Mouse (Mus musculus): Measurements from ENCODE around the gene AW011738. TPM values are rescaled to one million over a fixed set of nuclear protein-coding genes. Genes with fewer than 3 reads are reported as not detected.
A peak's percentile ranks its signal among the peaks of the same experiment; 100 is the strongest.

Gene AW011738
- polyA plus RNA-seq, 1 experiment = 0.15 TPM

GRCm38 (mm10) chr4:156252140-156252539 lies 49.0 kb downstream of the AW011738 start:
- Histone ChIP-seq H3K9me3 (ENCODE audit: control insufficient read depth, low read length) (no peaks in the 10 kb centered on the region), H3K4me3 (replicated peaks) (peak overlapping the region; percentile 65), H3K4me1 (ENCODE audit: control insufficient read depth) (peaks cover 74% of the 10 kb centered on the region), H3K27me3 (ENCODE audit: control insufficient read depth) (peaks cover 17% of the 10 kb centered on the region), H3K36me3 (ENCODE audit: control insufficient read depth) (peaks cover 60% of the 10 kb centered on the region)
- no peak for TF ChIP-seq TAL1 (IDR thresholded peaks at IDR 0.05; ENCODE audit: low read length)
- TF ChIP-seq GATA1 (IDR thresholded peaks at IDR 0.05; ENCODE audit: low read length) = no peak

GRCm38 (mm10) chr4:156252619-156253018 lies 49.5 kb downstream of the AW011738 start:
- peaks cover 72% of the 10 kb centered on the region for H3K4me1 ChIP-seq (ENCODE audit: control insufficient read depth)
- peaks cover 55% of the 10 kb centered on the region for H3K36me3 ChIP-seq (ENCODE audit: control insufficient read depth)
- H3K27me3 ChIP-seq (ENCODE audit: control insufficient read depth) = peaks cover 17% of the 10 kb centered on the region
- H3K4me3 ChIP-seq (replicated peaks) = peak overlapping the region; percentile 65
- H3K9me3 ChIP-seq (ENCODE audit: control insufficient read depth, low read length) = no peaks in the 10 kb centered on the region
- TF ChIP-seq TAL1 (IDR thresholded peaks at IDR 0.05; ENCODE audit: low read length) (no peak), GATA1 (IDR thresholded peaks at IDR 0.05; ENCODE audit: low read length) (no peak)

GRCm38 (mm10) chr4:156253043-156253442 lies 49.9 kb downstream of the AW011738 start:
- Histone ChIP-seq H3K4me1 (ENCODE audit: control insufficient read depth) (peaks cover 69% of the 10 kb centered on the region), H3K27me3 (ENCODE audit: control insufficient read depth) (peaks cover 17% of the 10 kb centered on the region), H3K9me3 (ENCODE audit: control insufficient read depth, low read length) (no peaks in the 10 kb centered on the region), H3K4me3 (replicated peaks) (peak overlapping the region; percentile 65), H3K36me3 (ENCODE audit: control insufficient read depth) (peaks cover 51% of the 10 kb centered on the region)
- TF ChIP-seq GATA1 (IDR thresholded peaks at IDR 0.05; ENCODE audit: low read length) (peak; percentile 85), TAL1 (IDR thresholded peaks at IDR 0.05; ENCODE audit: low read length) (peak; percentile 64)

GRCm38 (mm10) chr4:156254361-156255077 lies 51.4 kb downstream of the AW011738 start:
- peak overlapping the region; percentile 86 for H3K4me3 ChIP-seq (replicated peaks)
- no peaks in the 10 kb centered on the region for H3K9me3 ChIP-seq (ENCODE audit: control insufficient read depth, low read length)
- TF ChIP-seq GATA1 (IDR thresholded peaks at IDR 0.05; ENCODE audit: low read length) = peak; percentile 38; the same call in 1 of the 2 replicates
- no peak for TF ChIP-seq TAL1 (IDR thresholded peaks at IDR 0.05; ENCODE audit: low read length)
- H3K36me3 ChIP-seq (ENCODE audit: control insufficient read depth) = peaks cover 36% of the 10 kb centered on the region
- peaks cover 17% of the 10 kb centered on the region for H3K27me3 ChIP-seq (ENCODE audit: control insufficient read depth)
- H3K4me1 ChIP-seq (ENCODE audit: control insufficient read depth) = peaks cover 54% of the 10 kb centered on the region

Other genes starting within 250 kb of the AW011738 start
- 7.7 and 11.5 TPM in 2 replicates for gene C1qtnf12, start 241.0 kb upstream of the AW011738 start, polyA plus RNA-seq (2012)
- 0.11 and 0.22 TPM in 2 replicates for gene B3galt6, start 210.7 kb upstream of the AW011738 start, polyA plus RNA-seq (2012)
- 3.2 and 4.3 TPM in 2 replicates for gene Sdf4, start 210.4 kb upstream of the AW011738 start, polyA plus RNA-seq (2012)
- gene Tnfrsf4, start 189.5 kb upstream of the AW011738 start, polyA plus RNA-seq (2012) = 0.11 and 0.24 TPM in 2 replicates
- gene Tnfrsf18, start 177.1 kb upstream of the AW011738 start, polyA plus RNA-seq (2012) = not detected in 2 replicates
- gene Ttll10, start 143.9 kb upstream of the AW011738 start, polyA plus RNA-seq (2012) = not detected in 2 replicates
- gene 9430015G10Rik, start 93.3 kb upstream of the AW011738 start, polyA plus RNA-seq (2012) = 0.90 and 0.96 TPM in 2 replicates
- gene Rnf223, start 72.8 kb upstream of the AW011738 start, polyA plus RNA-seq (2012) = 0.10 TPM in 2 replicates
- 0.45 and 0.51 TPM in 2 replicates for gene Agrn, start 5.8 kb upstream of the AW011738 start, polyA plus RNA-seq (2012)
- gene Isg15, start 2.5 kb upstream of the AW011738 start, polyA plus RNA-seq (2012) = 0.75 and 0.80 TPM in 2 replicates
- not detected in 2 replicates for gene Perm1, start 12.6 kb downstream of the AW011738 start, polyA plus RNA-seq (2012)
- gene Plekhn1, start 31.6 kb downstream of the AW011738 start, polyA plus RNA-seq (2012) = 1.5 and 2.4 TPM in 2 replicates
- 2.9 and 3.0 TPM in 2 replicates for gene Noc2l, start 32.7 kb downstream of the AW011738 start, polyA plus RNA-seq (2012)
- gene Samd11, start 52.4 kb downstream of the AW011738 start, polyA plus RNA-seq (2012) = 72.2 and 81.7 TPM in 2 replicates
- gene Vmn2r-ps159, start 127.8 kb downstream of the AW011738 start, polyA plus RNA-seq (2012) = not detected in 2 replicates